Mouse (Mus musculus) embryonic facial prominence, embryonic 15.5 days (tissue): ENCODE measurements around the gene Vmn1r54. TPM values are rescaled to one million over a fixed set of nuclear protein-coding genes. Genes with fewer than 3 reads are reported as not detected.

Experiments
- ATAC-seq: fragments of 200-750 bp; cut with Nextera tagmentation; 2 replicates; pipeline ENCODE4 v1.8.0; 2017; ENCODE audit warnings: low read depth, moderate TSS enrichment; ENCODE audit not compliant: insufficient number of reproducible peaks, low FRiP score, low TSS enrichment
- H3K27ac ChIP-seq: fragments of 300-500 bp; sonication (generic); replicated peaks from 2 replicates; pipeline ENCODE4 v1.5.1; 2015; ENCODE audit warnings: mild to moderate bottlenecking, inconsistent platforms
- H3K27me3 ChIP-seq: fragments of 300-500 bp; sonication (generic); 2 replicates; pipeline ENCODE4 v1.6.1; 2015; ENCODE audit warnings: inconsistent platforms
- H3K36me3 ChIP-seq: fragments of 300-500 bp; sonication (generic); 2 replicates; pipeline ENCODE4 v1.6.1; 2015; ENCODE audit warnings: mild to moderate bottlenecking, inconsistent platforms
- H3K4me1 ChIP-seq: fragments of 300-500 bp; sonication (generic); 2 replicates; pipeline ENCODE4 v1.6.1; 2015; ENCODE audit warnings: inconsistent platforms
- H3K4me2 ChIP-seq: fragments of 300-500 bp; sonication (generic); replicated peaks from 2 replicates; pipeline ENCODE4 v1.6.1; 2015; ENCODE audit warnings: mild to moderate bottlenecking, inconsistent platforms
- H3K4me3 ChIP-seq: fragments of 300-500 bp; sonication (generic); replicated peaks from 2 replicates; pipeline ENCODE4 v1.5.1; 2015; ENCODE audit warnings: mild to moderate bottlenecking, inconsistent platforms
- H3K9ac ChIP-seq: fragments of 300-500 bp; sonication (generic); 2 replicates; pipeline ENCODE4 v1.6.1; 2015; ENCODE audit warnings: inconsistent platforms
- H3K9me3 ChIP-seq: fragments of 300-500 bp; sonication (generic); replicated peaks from 2 replicates; pipeline ENCODE4 v1.6.1; 2016; ENCODE audit warnings: inconsistent platforms
- WGBS: fragments of 180-500 bp; shearing (Covaris S2); methylation state at CpG from one replicate; pipeline ENCODE4 v1.1.7; 2015; 5-methylcytosine and 5-hydroxymethylcytosine counted together
- polyA plus RNA-seq: library from polyadenylated mRNA; unstranded; fragments of >200 nt; fragmentation: Nextera tagmentation; extraction: Ambion mirVana; gene quantifications from 2 replicates; pipeline ENCODE4 v1.2.1, GENCODE M21; 2015

Gene Vmn1r54
- polyA plus RNA-seq, 1 experiment from 2014 or later: not detected

GRCm38 (mm10) chr6:90317510-90318258 is 71.6 kb downstream of the Vmn1r54 start:
- no peak overlapping the region for H3K27ac ChIP-seq
- H3K9ac ChIP-seq: no peak overlapping the region
- ATAC-seq: no peak
- no peaks in the 10 kb centered on the region for H3K27me3 ChIP-seq
- H3K36me3 ChIP-seq: no peaks in the 10 kb centered on the region
- no peaks in the 10 kb centered on the region for H3K9me3 ChIP-seq
- WGBS: 77% methylated on average over 2 of the region's 2 CpGs
- H3K4me1 ChIP-seq: no peaks in the 10 kb centered on the region
- no peak overlapping the region for H3K4me3 ChIP-seq
- no peak overlapping the region for H3K4me2 ChIP-seq

- 80% methylated on average over 2 of the region's 2 CpGs for WGBS
Measured at GRCm38 (mm10) chr6:90319019-90319418, 72.9 kb downstream of the Vmn1r54 start.

GRCm38 (mm10) chr6:90319475-90320191 is 73.5 kb downstream of the Vmn1r54 start:
- Histone ChIP-seq H3K9me3 (no peaks in the 10 kb centered on the region), H3K4me1 (no peaks in the 10 kb centered on the region), H3K4me3 (no peak overlapping the region), H3K4me2 (no peak overlapping the region), H3K27ac (no peak overlapping the region), H3K27me3 (peaks cover 3% of the 10 kb centered on the region; the same call in 1 of the 2 replicates), H3K36me3 (no peaks in the 10 kb centered on the region), H3K9ac (no peak overlapping the region)
- WGBS: 73% methylated on average over 7 of the region's 7 CpGs
- peak; percentile 30; the same call in 1 of the 2 replicates for ATAC-seq

More at GRCm38 (mm10) chr6:90319019-90319418, 72.9 kb downstream of the Vmn1r54 start:
- Histone ChIP-seq H3K36me3 (no peaks in the 10 kb centered on the region), H3K4me3 (no peak overlapping the region), H3K9me3 (no peaks in the 10 kb centered on the region), H3K4me1 (no peaks in the 10 kb centered on the region), H3K9ac (no peak overlapping the region), H3K27me3 (no peaks in the 10 kb centered on the region), H3K4me2 (no peak overlapping the region), H3K27ac (no peak overlapping the region)
- peak; percentile 52; the same call in 1 of the 2 replicates for ATAC-seq

- 72% methylated on average over 5 of the region's 5 CpGs for WGBS
- no peak overlapping the region for H3K9ac ChIP-seq
- H3K27me3 ChIP-seq: peaks cover 10% of the 10 kb centered on the region; the same call in 1 of the 2 replicates
- no peak overlapping the region for H3K4me3 ChIP-seq
- H3K36me3 ChIP-seq: no peaks in the 10 kb centered on the region
- no peak overlapping the region for H3K27ac ChIP-seq
- H3K9me3 ChIP-seq: no peaks in the 10 kb centered on the region
- ATAC-seq: no peak
- no peak overlapping the region for H3K4me2 ChIP-seq
- peaks cover 6% of the 10 kb centered on the region; the same call in 1 of the 2 replicates for H3K4me1 ChIP-seq
Measured at GRCm38 (mm10) chr6:90320429-90320828, 74.3 kb downstream of the Vmn1r54 start.

Other genes with a start within 250 kb of the Vmn1r54 start
- gene Vmn1r47, start 230.2 kb upstream of the Vmn1r54 start, polyA plus RNA-seq: not detected in 2 replicates
- not detected in 2 replicates for gene Vmn1r48, start 209.5 kb upstream of the Vmn1r54 start, polyA plus RNA-seq
- gene Vmn1r49, start 167.8 kb upstream of the Vmn1r54 start, polyA plus RNA-seq: not detected in 2 replicates
- gene Vmn1r50, start 144.9 kb upstream of the Vmn1r54 start, polyA plus RNA-seq: not detected in 2 replicates
- 0.05 TPM in 1 of 2 replicates, not detected in the other for gene Vmn1r51, start 123.7 kb upstream of the Vmn1r54 start, polyA plus RNA-seq
- gene Vmn1r52, start 71.5 kb upstream of the Vmn1r54 start, polyA plus RNA-seq: not detected in 2 replicates
- not detected in 2 replicates for gene V1ra8, start 43.5 kb upstream of the Vmn1r54 start, polyA plus RNA-seq
- not detected in 2 replicates for gene Vmn1r53, start 21.9 kb upstream of the Vmn1r54 start, polyA plus RNA-seq
- not detected in 2 replicates for gene BC048671, start 54.9 kb downstream of the Vmn1r54 start, polyA plus RNA-seq
- 4.4 and 6.8 TPM in 2 replicates for gene Chst13, start 78.9 kb downstream of the Vmn1r54 start, polyA plus RNA-seq
- 0.07 and 0.19 TPM in 2 replicates for gene Uroc1, start 87.0 kb downstream of the Vmn1r54 start, polyA plus RNA-seq
- 9.5 and 9.9 TPM in 2 replicates for gene Zxdc, start 123.2 kb downstream of the Vmn1r54 start, polyA plus RNA-seq
- gene Cfap100, start 182.5 kb downstream of the Vmn1r54 start, polyA plus RNA-seq: 1.4 and 1.7 TPM in 2 replicates
- 6.8 and 7.1 TPM in 2 replicates for gene Klf15, start 216.3 kb downstream of the Vmn1r54 start, polyA plus RNA-seq
- 2.0 and 2.1 TPM in 2 replicates for gene Aldh1l1, start 240.1 kb downstream of the Vmn1r54 start, polyA plus RNA-seq